Mouse (Mus musculus) Patski (cell line): ENCODE results near the gene Zfp804b. TPM values are rescaled to one million over a fixed set of nuclear protein-coding genes. Genes with fewer than 3 reads are reported as not detected.
"Not testable (repeated sequence)": the region's sequence is repeated elsewhere in the genome, so short reads cannot be mapped to it uniquely, and the experiment has no call there.

Experiments
- ATAC-seq: fragments of 100-300 bp; one replicate; pipeline ENCODE4 v1.8.0; 2021
- CTCF ChIA-PET: fragments of 350-600 bp; sonication (Branson Sonifier 250); formaldehyde crosslinking; loops from one replicate; lab custom pipeline; 2022; ENCODE audit warnings: inconsistent platforms; lab: Charles Lee
- POLR2A ChIA-PET: fragments of 350-600 bp; sonication (Branson Sonifier 250); formaldehyde crosslinking; loops from one replicate; lab custom pipeline; 2022; ENCODE audit warnings: antibody characterized with exemption, inconsistent platforms; lab: Charles Lee
- DNase-seq: peaks from one replicate; pipeline ENCODE4 v3.0.0-alpha.2; 2011; ENCODE audit warnings: low read depth, low spot score
- H3K27me3 ChIP-seq: fragments of 371-371 bp; one replicate; pipeline ENCODE4 v1.5.1; 2021
- CTCF ChIP-seq: fragments of 100-300 bp; IDR thresholded peaks from one replicate; pipeline ENCODE4 v1.5.1; 2021
- in situ Hi-C: fragments of 300-500 bp; cut with MboI; formaldehyde crosslinking; loops from 3 replicates; pipeline ENCODE4 v1.11.1; 2018; ENCODE audit warnings: low pct_unique_long_range_greater_than_20kb, mixed read lengths
- polyA plus RNA-seq: library from polyadenylated mRNA; unstranded; gene quantifications from one replicate; pipeline ENCODE4 v1.2.3, GENCODE M21; 2021

Gene Zfp804b
- polyA plus RNA-seq: not detected

DNA sequence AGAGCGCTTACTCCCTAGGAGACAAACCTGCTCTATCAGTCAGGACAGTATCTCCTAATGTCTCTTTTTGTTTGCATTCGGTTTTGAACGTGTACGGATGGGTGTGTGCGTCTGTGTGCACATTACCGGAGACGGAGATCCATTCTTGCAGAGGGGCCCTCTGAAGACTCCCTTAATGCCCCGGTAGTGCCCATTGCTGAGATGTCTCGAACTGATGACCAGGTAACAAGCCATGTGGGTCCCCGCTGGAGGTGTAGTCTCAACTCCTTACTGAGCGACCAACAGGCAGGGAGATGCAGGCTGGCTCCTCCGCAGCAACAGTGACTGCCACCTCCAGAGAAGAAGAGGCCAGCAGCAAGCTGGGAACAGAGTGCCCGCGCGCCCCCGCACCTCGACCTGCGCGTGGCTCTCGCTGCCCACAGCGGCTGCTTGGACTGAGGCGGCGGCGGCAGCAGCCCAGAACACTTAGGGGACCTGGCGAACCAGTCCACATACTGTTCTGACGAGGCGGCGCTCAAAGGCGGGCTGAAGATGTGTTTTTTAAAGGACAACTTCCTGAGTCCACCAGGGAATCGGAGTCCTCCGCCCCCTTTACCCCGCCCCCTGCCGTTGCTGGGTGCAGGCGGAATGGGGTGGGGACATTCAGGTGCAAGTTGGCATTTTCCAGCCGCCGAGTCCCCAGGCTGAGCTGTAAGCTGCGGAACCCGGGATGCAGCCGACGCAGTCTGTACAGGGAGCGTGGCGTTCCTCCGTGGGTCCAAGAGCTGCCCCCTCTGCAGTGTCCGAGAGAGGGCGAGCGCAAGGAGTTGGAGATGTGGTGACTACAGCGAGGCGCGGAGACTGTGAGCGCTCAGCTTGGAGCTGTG, at the start of gene Zfp804b:
Gene Zfp804b (minus strand): TSS at position 612 of the 866 bp plus-strand sequence.
- CTCF ChIA-PET: no interaction called here
- peak; percentile 60 for ATAC-seq
- no peak for TF ChIP-seq CTCF
- DNase-seq: no peak
- POLR2A ChIA-PET: interaction anchor here (0.6 kb wide), 1 partner anchor 1102 kb away, joined by 3 read pairs; no protein-coding TSS in a partner anchor
- in situ Hi-C loops: loop anchor here (25.0 kb wide), 1 partner anchor 1857 kb away; the partner anchor contains the start of gene 1700015F17Rik
- H3K27me3 ChIP-seq: peaks cover 42% of the 10 kb centered on the region

- DNase-seq, ATAC-seq, CTCF ChIA-PET, in situ Hi-C loops, H3K27me3 ChIP-seq, POLR2A ChIA-PET: not testable (repeated sequence)
These were observed 20.1 kb upstream of the Zfp804b start for GRCm38 (mm10) chr5:7364616-7365015.

DNA sequence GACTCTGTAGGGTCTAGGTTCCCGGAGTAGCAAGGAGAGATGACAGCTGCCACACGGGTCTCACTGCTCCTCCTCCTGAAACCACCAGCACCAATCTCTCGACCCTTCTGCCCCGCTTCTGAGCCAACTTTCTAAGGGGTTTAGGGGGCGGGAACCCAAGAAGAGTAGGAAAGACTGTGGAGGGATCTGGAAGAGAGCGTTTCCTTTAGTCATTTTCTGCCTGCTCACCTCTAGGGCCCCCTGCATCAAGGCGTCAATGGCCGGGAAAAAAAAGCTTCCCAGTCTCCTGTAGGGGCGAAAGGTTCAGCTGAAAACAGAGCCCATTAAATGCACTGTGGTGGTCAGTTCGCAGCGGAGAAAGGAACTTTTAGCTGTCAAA, 444 bp upstream of the Zfp804b start:
- H3K27me3 ChIP-seq: peaks cover 38% of the 10 kb centered on the region
- ChIA-PET POLR2A (interaction anchor here (0.6 kb wide), 1 partner anchor 1103 kb away, joined by 3 read pairs; no protein-coding TSS in a partner anchor), CTCF (no interaction called here)
- ATAC-seq (no peak), DNase-seq (no peak)
- TF ChIP-seq CTCF: no peak
- in situ Hi-C loops: loop anchor here (25.0 kb wide), 1 partner anchor 1858 kb away; the partner anchor contains the start of gene 1700015F17Rik

- peaks cover 15% of the 10 kb centered on the region for H3K27me3 ChIP-seq
- TF ChIP-seq CTCF: no peak
- ATAC-seq: no peak
- POLR2A ChIA-PET: no interaction called here
- CTCF ChIA-PET: no interaction called here
- in situ Hi-C loops: loop anchor here (25.0 kb wide), 1 partner anchor 1838 kb away; the partner anchor contains the start of gene 1700015F17Rik
- DNase-seq: no peak
These were observed 19.0 kb downstream of the Zfp804b start for GRCm38 (mm10) chr5:7325594-7325993.

DNA sequence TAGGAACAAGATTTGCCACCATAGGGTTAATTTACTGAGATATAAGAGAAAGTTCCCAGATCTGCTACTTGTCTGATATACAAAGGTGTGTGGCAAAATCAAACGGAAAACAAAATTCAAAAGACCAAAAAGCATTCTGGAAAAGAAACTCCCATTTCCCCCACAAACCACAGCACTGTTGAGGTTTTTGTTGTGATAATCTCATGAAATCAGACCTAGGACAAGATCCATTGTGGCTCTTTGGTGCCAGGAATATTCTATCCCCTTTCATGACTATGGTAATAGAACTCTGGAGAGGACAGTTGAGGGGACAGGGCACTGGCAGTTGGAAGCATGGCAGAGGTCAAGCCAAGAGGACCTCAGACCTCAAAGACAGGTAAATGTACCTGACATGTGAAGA, 40.7 kb downstream of the Zfp804b start, which contains the start of gene Tex47:
Gene Tex47 (plus strand): TSS at position 301 of the 400 bp plus-strand sequence.
- ATAC-seq (no peak), DNase-seq (no peak)
- H3K27me3 ChIP-seq: no peaks in the 10 kb centered on the region
- in situ Hi-C loops: no loop called here
- CTCF ChIA-PET: no interaction called here
- no peak for TF ChIP-seq CTCF
- POLR2A ChIA-PET: no interaction called here

DNA sequence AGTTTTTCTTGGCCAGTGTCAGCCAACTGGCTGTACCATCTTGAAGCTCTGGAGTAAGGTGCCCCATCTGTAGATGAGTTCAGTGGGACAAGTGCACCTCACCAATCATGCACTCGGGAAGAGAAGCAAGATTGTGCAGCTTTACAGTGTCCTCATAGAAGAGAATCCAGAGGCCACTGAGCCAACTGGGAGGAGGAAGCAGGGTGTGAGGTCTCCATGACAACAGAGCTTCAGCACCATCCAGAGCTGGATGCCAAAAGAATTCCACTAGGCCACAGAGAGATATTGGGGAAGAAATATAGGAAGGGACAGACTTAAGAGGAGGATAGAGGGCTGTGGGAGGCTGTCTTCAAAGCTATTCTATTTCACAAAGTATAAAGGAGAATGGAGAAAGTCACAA, 41.6 kb downstream of the Zfp804b start:
- TF ChIP-seq CTCF: no peak
- DNase-seq: no peak
- POLR2A ChIA-PET: no interaction called here
- CTCF ChIA-PET: no interaction called here
- in situ Hi-C loops: no loop called here
- no peak for ATAC-seq
- no peaks in the 10 kb centered on the region for H3K27me3 ChIP-seq

GRCm38 (mm10) chr5:7284336-7284735, 60.2 kb downstream of the Zfp804b start:
- no peak for TF ChIP-seq CTCF
- H3K27me3 ChIP-seq: no peaks in the 10 kb centered on the region
- in situ Hi-C loops: no loop called here
- ChIA-PET POLR2A (no interaction called here), CTCF (no interaction called here)
- ATAC-seq: no peak
- DNase-seq: no peak

DNA sequence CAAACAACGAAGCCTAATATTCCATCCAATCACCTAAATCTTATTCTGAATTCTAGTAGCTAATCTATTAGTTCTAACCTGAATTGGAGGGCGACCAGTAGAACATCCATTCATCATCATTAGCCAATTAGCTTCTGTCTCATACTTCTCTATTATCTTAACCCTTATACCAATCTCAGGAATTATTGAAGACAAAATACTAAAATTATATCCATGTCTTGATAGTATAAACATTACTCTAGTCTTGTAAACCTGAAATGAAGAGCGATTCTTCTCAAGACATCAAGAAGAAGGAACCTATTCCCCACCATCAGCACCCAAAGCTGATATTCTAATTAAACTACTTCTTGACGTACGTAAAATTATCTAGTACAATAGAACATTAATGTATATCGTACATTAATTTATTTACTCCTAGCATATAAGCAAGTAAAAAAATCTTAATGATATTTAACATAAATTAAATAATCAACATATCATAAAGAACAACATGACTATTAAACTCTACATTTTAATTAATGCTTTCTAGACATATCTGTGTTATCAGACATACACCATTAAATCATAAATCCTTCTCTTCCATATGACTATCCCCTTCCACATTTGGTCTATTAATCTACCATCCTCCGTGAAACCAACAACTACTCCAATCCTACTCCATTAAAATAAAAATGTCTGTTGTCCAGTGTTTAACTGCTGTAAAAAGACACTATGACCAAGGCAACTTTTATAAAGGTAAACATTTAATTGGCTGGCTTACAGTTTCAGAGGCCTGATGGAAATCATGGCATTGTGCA, 67.7 kb downstream of the Zfp804b start:
- in situ Hi-C loops: no loop called here
- ATAC-seq (peak; percentile 100), DNase-seq (no peak)
- TF ChIP-seq CTCF: no peak
- POLR2A ChIA-PET: no interaction called here
- no peaks in the 10 kb centered on the region for H3K27me3 ChIP-seq
- CTCF ChIA-PET: no interaction called here

- CTCF ChIA-PET: interaction anchor here (0.9 kb wide), 1 partner anchor 18 kb away, joined by 3 read pairs; no protein-coding TSS in a partner anchor
- no peaks in the 10 kb centered on the region for H3K27me3 ChIP-seq
- DNase-seq: no peak
- TF ChIP-seq CTCF: no peak
- in situ Hi-C loops: no loop called here
- ATAC-seq: no peak
- POLR2A ChIA-PET: no interaction called here
These were observed 167.0 kb downstream of the Zfp804b start for GRCm38 (mm10) chr5:7177589-7177988.

DNA sequence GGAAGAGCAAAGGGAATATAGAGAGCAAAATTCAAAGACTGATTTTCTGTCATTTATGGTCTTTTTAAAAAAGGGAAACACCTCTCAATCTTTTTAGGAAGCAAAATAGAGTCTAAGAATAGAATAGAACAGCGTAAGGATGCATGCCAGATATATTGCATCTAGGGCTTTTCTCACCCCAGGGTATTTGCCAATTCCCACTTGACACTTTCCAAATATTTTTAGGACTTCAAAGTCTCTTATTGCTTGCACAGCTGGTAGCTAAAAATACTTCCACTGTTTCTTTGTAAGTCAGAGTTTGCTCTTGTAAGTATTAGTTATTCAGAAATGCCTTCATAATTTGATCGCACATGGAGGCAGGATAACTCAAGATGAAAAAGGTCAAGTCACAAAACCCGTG, 204.9 kb downstream of the Zfp804b start:
- DNase-seq (no peak), ATAC-seq (no peak)
- no peaks in the 10 kb centered on the region for H3K27me3 ChIP-seq
- ChIA-PET CTCF (interaction anchor here (1.1 kb wide), 1 partner anchor 16 kb away, joined by 3 read pairs; no protein-coding TSS in a partner anchor), POLR2A (no interaction called here)
- in situ Hi-C loops: no loop called here
- TF ChIP-seq CTCF: no peak

GRCm38 (mm10) chr5:7102387-7102786, 242.2 kb downstream of the Zfp804b start:
- DNase-seq (no peak), ATAC-seq (no peak)
- no peaks in the 10 kb centered on the region for H3K27me3 ChIP-seq
- in situ Hi-C loops: no loop called here
- ChIA-PET POLR2A (no interaction called here), CTCF (no interaction called here)
- no peak for TF ChIP-seq CTCF
